Mouse (Mus musculus): ENCODE results near the gene Exosc5. TPM values are rescaled to one million over a fixed set of nuclear protein-coding genes. Genes with fewer than 3 reads are reported as not detected.
A peak's percentile ranks its signal among the peaks of the same experiment; 100 is the strongest.

Gene Exosc5
- total and polyA plus RNA-seq, 3 experiments: 105 to 125 (median 123) TPM

DNA sequence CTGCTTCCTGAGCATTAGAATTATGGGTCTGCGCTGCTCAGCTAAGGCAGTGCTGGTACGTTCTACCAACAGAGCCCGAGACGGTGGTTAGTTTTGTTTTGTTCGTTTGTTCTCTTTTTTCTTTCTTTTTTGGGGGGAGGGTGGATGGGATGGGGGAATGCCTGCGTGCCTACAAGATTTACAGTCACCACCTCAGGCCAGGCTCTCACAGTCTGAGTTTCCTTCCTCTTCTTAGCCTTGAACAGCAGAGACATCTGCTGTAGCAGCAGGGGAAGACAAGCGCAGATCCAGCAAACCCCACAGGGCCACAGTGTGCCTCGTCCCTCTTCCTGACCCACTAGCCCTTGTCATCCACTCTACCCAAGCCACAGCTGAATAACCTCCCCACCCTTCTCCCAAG lies 7.7 kb upstream of the Exosc5 start:
- peak; percentile 66 for DNase-seq (ENCODE audit: extremely low read depth)

GRCm38 (mm10) chr7:25652244-25652759 lies 6.7 kb upstream of the Exosc5 start:
- Histone ChIP-seq H3K36me3 (replicated peaks in 1 of 2; ENCODE audit: control insufficient read depth in 1 of 2, insufficient read depth in 1 of 2, low read length in 1 of 2) (no peaks in the 10 kb centered on the region), H3K27ac (ENCODE audit: insufficient read depth, low read depth) (no peak overlapping the region), H3K9ac (ENCODE audit: insufficient read depth, low read depth) (no peak overlapping the region), H3K4me2 (ENCODE audit: insufficient read depth, low read depth, poor library complexity, severe bottlenecking) (no peak overlapping the region), H3K79me2 (replicated peaks; ENCODE audit: control insufficient read depth, extremely low read depth, insufficient read depth, poor library complexity, severe bottlenecking) (no peaks in the 10 kb centered on the region), H3K9me3 (replicated peaks; ENCODE audit: low read length) (no peaks in the 10 kb centered on the region), H3K4me3 (replicated peaks in 1 of 3; ENCODE audit: low read depth in 2 of 3, low read length in 2 of 3, poor library complexity in 1 of 3) (no peak overlapping the region), H3K4me1 (ENCODE audit: control insufficient read depth in 1 of 2, insufficient read depth in 2 of 2) (peaks cover 12 to 39% of the 10 kb centered on the region in 2 experiments), H3K27me3 (replicated peaks) (no peaks in the 10 kb centered on the region)
- dilution Hi-C loops (cut with MboI; ENCODE audit: extremely low pct_ligation_motif_present, extremely low pct_unique_long_range_greater_than_20kb, low sequenced_read_pairs): no loop called here
- DNase-seq (ENCODE audit: extremely low read depth): no peak
- no peak for TF ChIP-seq RAD21 (IDR thresholded peaks at IDR 0.05; ENCODE audit: low read depth, low read length)
- TF ChIP-seq MXI1 (IDR thresholded peaks at IDR 0.05; ENCODE audit: low read depth, low read length): no peak
- no peak for TF ChIP-seq CHD2 (IDR thresholded peaks at IDR 0.05; ENCODE audit: low read length)
- TF ChIP-seq E2F4 (IDR thresholded peaks at IDR 0.05; ENCODE audit: insufficient replicate concordance, low read depth, low read length): no peak
- no peak for TF ChIP-seq PAX5 (IDR thresholded peaks at IDR 0.05; ENCODE audit: low read length)
- TF ChIP-seq SIN3A (IDR thresholded peaks at IDR 0.05; ENCODE audit: low read length): no peak
- no peak for TF ChIP-seq JUND (conservative IDR thresholded peaks at IDR 0.05; ENCODE audit: low read depth, low read length)
- no peak for TF ChIP-seq HCFC1 (IDR thresholded peaks at IDR 0.05; ENCODE audit: low read depth, low read length)
- TF ChIP-seq NRF1 (IDR thresholded peaks at IDR 0.05; ENCODE audit: low read depth, low read length): no peak
- no peak for TF ChIP-seq RCOR1 (conservative IDR thresholded peaks at IDR 0.05; ENCODE audit: low read depth, low read length)
- TF ChIP-seq MYC (IDR thresholded peaks at IDR 0.05; ENCODE audit: low read depth, low read length): no peak
- TF ChIP-seq EP300 (IDR thresholded peaks at IDR 0.05; ENCODE audit: low read length): no peak
- no peak for TF ChIP-seq IRF4 (IDR thresholded peaks at IDR 0.05; ENCODE audit: low read depth, low read length)
- TF ChIP-seq USF1 (IDR thresholded peaks at IDR 0.05; ENCODE audit: low read depth, low read length): no peak
- in situ Hi-C loops (cut with MboI; ENCODE audit: low pct_ligation_motif_present, low pct_unique_long_range_greater_than_20kb, low sequenced_read_pairs): no loop called here

More for the DNA sequence above, 7.7 kb upstream of the Exosc5 start:
- Histone ChIP-seq H3K79me2 (replicated peaks; ENCODE audit: control insufficient read depth, extremely low read depth, insufficient read depth, poor library complexity, severe bottlenecking) (no peaks in the 10 kb centered on the region), H3K36me3 (replicated peaks in 1 of 2; ENCODE audit: control insufficient read depth in 1 of 2, insufficient read depth in 1 of 2, low read length in 1 of 2) (no peaks in the 10 kb centered on the region), H3K4me2 (ENCODE audit: insufficient read depth, low read depth, poor library complexity, severe bottlenecking) (0 out of 2 replicates have a peak overlapping the region, but pooled peaks have one; percentile 23), H3K4me1 (ENCODE audit: control insufficient read depth in 1 of 2, insufficient read depth in 2 of 2) (peaks cover 17 to 49% of the 10 kb centered on the region in 2 experiments), H3K9ac (ENCODE audit: insufficient read depth, low read depth) (no peak overlapping the region), H3K27me3 (replicated peaks) (no peaks in the 10 kb centered on the region), H3K4me3 (replicated peaks in 1 of 3; ENCODE audit: low read depth in 2 of 3, low read length in 2 of 3, poor library complexity in 1 of 3) (no peak overlapping the region), H3K27ac (ENCODE audit: insufficient read depth, low read depth) (no peak overlapping the region), H3K9me3 (replicated peaks; ENCODE audit: low read length) (no peaks in the 10 kb centered on the region)
- TF ChIP-seq MYC (IDR thresholded peaks at IDR 0.05; ENCODE audit: low read depth, low read length) (no peak), RAD21 (IDR thresholded peaks at IDR 0.05; ENCODE audit: low read depth, low read length) (peak; percentile 78), CHD1 (IDR thresholded peaks at IDR 0.05; ENCODE audit: low read depth, low read length) (no peak), SIN3A (IDR thresholded peaks at IDR 0.05; ENCODE audit: low read length) (no peak), HCFC1 (IDR thresholded peaks at IDR 0.05; ENCODE audit: low read depth, low read length) (no peak), PAX5 (IDR thresholded peaks at IDR 0.05; ENCODE audit: low read length) (no peak), ZKSCAN1 (IDR thresholded peaks at IDR 0.05; ENCODE audit: borderline replicate concordance, low read depth, low read length) (no peak), TCF12 (IDR thresholded peaks at IDR 0.05; ENCODE audit: low read depth, low read length) (no peak), MAZ (IDR thresholded peaks at IDR 0.05; ENCODE audit: low read depth, low read length) (no peak), CTCF (conservative IDR thresholded peaks at IDR 0.05 in 1 of 2, IDR thresholded peaks at IDR 0.05 in 1 of 2; ENCODE audit: low read depth in 2 of 2, low read length in 2 of 2) (peak in 1 of 2 experiments; percentile 68; a peak in 2 of 4 replicates), SMC3 (IDR thresholded peaks at IDR 0.05; ENCODE audit: low read depth, low read length) (peak; percentile 65), E2F4 (IDR thresholded peaks at IDR 0.05; ENCODE audit: insufficient replicate concordance, low read depth, low read length) (no peak), MAFK (IDR thresholded peaks at IDR 0.05; ENCODE audit: insufficient replicate concordance, low read length) (no peak), UBTF (IDR thresholded peaks at IDR 0.05; ENCODE audit: low read depth, low read length) (no peak), BHLHE40 (IDR thresholded peaks at IDR 0.05; ENCODE audit: low read depth, low read length) (0 out of 2 replicates have a peak, but pooled peaks have one; percentile 20), ZNF384 (IDR thresholded peaks at IDR 0.05; ENCODE audit: low read depth, low read length) (no peak), USF2 (conservative IDR thresholded peaks at IDR 0.05; ENCODE audit: low read depth, low read length) (no peak), JUND (conservative IDR thresholded peaks at IDR 0.05; ENCODE audit: low read depth, low read length) (no peak), IRF4 (IDR thresholded peaks at IDR 0.05; ENCODE audit: low read depth, low read length) (no peak), POLR2A (IDR thresholded peaks at IDR 0.05; ENCODE audit: low read depth, low read length) (no peak), ZC3H11A (IDR thresholded peaks at IDR 0.05; ENCODE audit: low read depth, low read length) (no peak)
- in situ Hi-C loops (cut with MboI; ENCODE audit: low pct_ligation_motif_present, low pct_unique_long_range_greater_than_20kb, low sequenced_read_pairs) (no loop called here), dilution Hi-C loops (cut with MboI; ENCODE audit: extremely low pct_ligation_motif_present, extremely low pct_unique_long_range_greater_than_20kb, low sequenced_read_pairs) (no loop called here)
